Mouse (Mus musculus) bone marrow, adult 2 months (tissue): Measurements from ENCODE around the gene Pigp. TPM values are rescaled to one million over a fixed set of nuclear protein-coding genes. Genes with fewer than 3 reads are reported as not detected.

ENCODE experiments used
- H3K27ac ChIP-seq: fragments of 200-500 bp; 2 replicates; pipeline ENCODE4 v1.5.1; 2012; ENCODE audit warnings: low read depth, mild to moderate bottlenecking, control low read depth, inconsistent platforms, low read length; ENCODE audit not compliant: control insufficient read depth, poor library complexity, insufficient read depth
- H3K4me1 ChIP-seq: fragments of 200-500 bp; 2 replicates; pipeline ENCODE4 v1.6.1; 2011; ENCODE audit warnings: low read length; ENCODE audit not compliant: control insufficient read depth, insufficient read depth
- H3K4me3 ChIP-seq: fragments of 200-500 bp; replicated peaks from 2 replicates; pipeline ENCODE3; 2011; ENCODE audit warnings: mild to moderate bottlenecking, low read depth, low read length, control low read depth; ENCODE audit not compliant: control insufficient read depth
- CTCF ChIP-seq: fragments of 200-500 bp; IDR thresholded peaks from 2 replicates; pipeline ENCODE4 v1.5.1; 2011; ENCODE audit warnings: low read length, control low read depth; ENCODE audit not compliant: control insufficient read depth, insufficient read depth
- POLR2A ChIP-seq: fragments of 200-500 bp; IDR thresholded peaks from 2 replicates; pipeline ENCODE4 v1.6.1; 2011; ENCODE audit warnings: low read depth, mild to moderate bottlenecking, control low read depth, low read length, borderline replicate concordance; ENCODE audit not compliant: control insufficient read depth
- WGBS: fragments of 180-500 bp; shearing (Covaris S2); methylation state at CpG from one replicate; pipeline ENCODE4 v1.1.7; 2018; 5-methylcytosine and 5-hydroxymethylcytosine counted together
- polyA plus RNA-seq: library from polyadenylated mRNA; stranded (reverse); fragments of >200 nt; gene quantifications from 2 replicates; pipeline ENCODE4 v1.2.4, GENCODE M21; 2011; ENCODE audit warnings: low replicate concordance; ENCODE audit not compliant: missing spikeins, insufficient read depth, insufficient read length

Gene Pigp
- 11.1 and 13.0 TPM in 2 replicates for polyA plus RNA-seq

DNA sequence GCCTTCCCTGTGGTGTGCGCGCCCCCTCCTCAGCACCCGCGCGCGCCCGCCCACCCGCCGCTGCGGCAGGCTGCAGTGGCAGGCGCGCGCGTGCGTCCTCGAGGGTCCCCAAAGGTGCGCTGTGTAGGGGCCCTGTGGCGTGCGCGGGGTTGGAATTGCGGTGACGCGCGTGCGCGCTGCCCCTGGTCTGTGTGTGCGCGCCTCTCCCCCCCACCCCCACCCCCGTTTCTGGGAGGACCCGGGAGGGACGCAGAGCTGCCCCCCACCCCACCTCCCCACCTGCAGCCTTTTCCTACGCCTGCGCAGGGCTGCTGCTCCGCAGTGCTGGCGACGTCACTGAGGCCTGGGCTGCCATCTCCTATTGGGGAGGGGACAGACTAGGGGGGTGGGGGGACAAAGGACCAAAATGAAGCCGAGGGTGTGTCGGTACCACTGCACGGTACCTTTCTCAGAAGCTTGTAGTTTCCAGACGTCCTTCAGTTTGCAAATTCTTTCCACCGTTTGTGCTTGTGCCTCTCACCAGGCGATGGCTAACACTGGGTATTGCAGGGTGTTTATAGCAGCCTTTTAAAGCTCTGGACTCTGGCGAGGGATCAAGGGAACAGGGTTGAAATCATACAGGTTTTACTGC lies at the start of gene Pigp:
TSS of gene Pigp (minus strand) at position 542 of the 631 bp plus-strand sequence.
- H3K4me3 ChIP-seq, result peak within 1 kb of the TSS; percentile 99
- H3K27ac ChIP-seq, result peak within 1 kb of the TSS; percentile 85
- H3K4me1 ChIP-seq, result no peaks in the 10 kb centered on the region; the same call in 1 of the 2 replicates
- under 1% methylated on average over 43 of the region's 43 CpGs for WGBS
- TF ChIP-seq POLR2A, result no peak
- TF ChIP-seq CTCF, result no peak

DNA sequence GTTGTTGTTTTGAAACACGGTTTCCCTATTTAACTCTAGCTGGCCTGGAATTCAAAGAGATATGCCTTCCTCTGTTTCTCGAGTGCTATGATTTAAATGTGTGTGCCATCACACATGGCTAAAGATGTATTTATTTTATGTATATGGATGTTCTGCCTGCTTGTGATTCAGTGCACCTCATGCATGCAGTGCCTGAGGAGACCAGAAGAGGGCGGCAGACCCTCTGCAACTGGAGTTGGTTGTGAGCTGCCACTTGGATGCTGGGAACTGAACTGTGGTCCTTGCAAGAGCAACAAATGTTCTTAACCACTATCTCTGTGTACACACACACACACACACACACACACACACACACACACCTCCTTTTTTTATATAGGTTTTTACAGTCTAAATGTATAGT lies 48.9 kb upstream of the Pigp start:
- Histone ChIP-seq H3K27ac (no peak overlapping the region), H3K4me3 (no peak overlapping the region), H3K4me1 (no peaks in the 10 kb centered on the region)
- WGBS, result 86% methylated on average over 3 of the region's 3 CpGs
- TF ChIP-seq POLR2A, result no peak
- TF ChIP-seq CTCF, result peak; percentile 55

DNA sequence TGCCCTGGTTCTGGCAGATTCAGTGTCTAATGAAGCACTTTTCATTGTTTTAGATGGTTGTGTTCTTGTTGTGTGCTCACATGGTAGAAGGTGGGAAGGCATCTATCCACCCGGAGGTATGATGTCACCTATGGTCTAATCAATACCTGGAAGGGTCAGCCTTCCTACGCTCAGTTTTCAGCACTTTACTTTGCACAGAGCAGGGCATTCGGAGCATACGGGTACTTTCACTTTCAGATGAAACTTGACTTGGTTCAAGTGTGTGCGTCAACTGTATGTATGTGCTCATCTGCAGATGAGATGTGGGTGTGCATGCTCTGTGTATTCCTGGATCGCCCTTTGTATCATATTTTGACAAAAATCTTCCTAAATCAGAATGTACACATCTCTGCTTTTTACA lies 42.5 kb upstream of the Pigp start:
- TF ChIP-seq CTCF, result no peak
- TF ChIP-seq POLR2A, result no peak
- Histone ChIP-seq H3K4me1 (no peaks in the 10 kb centered on the region), H3K4me3 (no peak overlapping the region), H3K27ac (no peak overlapping the region)
- WGBS, result 84% methylated on average over 6 of the region's 6 CpGs

DNA sequence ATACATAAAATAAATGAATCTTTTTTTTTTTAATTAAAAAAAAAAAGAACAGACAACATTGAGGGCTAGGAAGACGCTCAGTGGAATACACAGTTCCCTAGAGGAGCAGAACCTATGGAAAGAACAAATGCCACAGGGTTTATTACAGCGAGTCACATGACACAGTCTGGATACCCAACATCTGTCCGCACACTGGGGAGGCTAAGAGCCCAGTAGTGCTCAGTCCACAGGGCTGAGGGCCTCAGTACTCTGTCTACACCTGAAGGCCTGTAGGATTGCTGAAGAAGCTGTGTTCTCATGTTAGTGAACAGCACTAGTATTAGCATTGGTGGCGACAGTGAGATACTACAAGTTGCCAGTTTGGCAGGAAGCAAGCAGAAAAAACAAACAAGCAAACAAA lies 41.1 kb upstream of the Pigp start:
- 91% methylated on average over 4 of the region's 4 CpGs for WGBS

DNA sequence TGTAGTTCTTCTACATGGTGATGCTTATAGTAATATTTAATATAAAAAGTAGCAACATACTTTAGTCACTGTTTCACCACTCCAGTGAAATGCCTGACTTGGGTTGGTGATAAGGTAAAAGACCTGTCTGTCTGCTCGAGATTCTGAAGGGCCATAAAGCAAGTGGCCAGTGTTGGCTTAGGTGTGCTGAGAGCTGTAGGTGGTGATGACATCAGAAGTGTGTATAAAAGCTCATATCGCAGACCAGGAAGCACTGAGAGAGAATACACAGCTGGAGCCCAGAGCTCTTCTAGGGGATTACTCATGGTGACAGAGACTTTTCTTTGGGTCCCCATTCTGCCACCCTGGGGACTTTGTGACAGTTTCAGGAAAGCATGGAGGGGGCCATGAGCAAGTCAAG lies 40.6 kb upstream of the Pigp start:
- WGBS, result 70% methylated on average over 2 of the region's 2 CpGs
- Histone ChIP-seq H3K27ac (no peak overlapping the region), H3K4me3 (no peak overlapping the region), H3K4me1 (no peaks in the 10 kb centered on the region)
- no peak for TF ChIP-seq CTCF
- no peak for TF ChIP-seq POLR2A

More for the DNA sequence above, 41.1 kb upstream of the Pigp start:
- Histone ChIP-seq H3K27ac (no peak overlapping the region), H3K4me1 (no peaks in the 10 kb centered on the region), H3K4me3 (no peak overlapping the region)
- TF ChIP-seq POLR2A, result no peak
- TF ChIP-seq CTCF, result no peak

DNA sequence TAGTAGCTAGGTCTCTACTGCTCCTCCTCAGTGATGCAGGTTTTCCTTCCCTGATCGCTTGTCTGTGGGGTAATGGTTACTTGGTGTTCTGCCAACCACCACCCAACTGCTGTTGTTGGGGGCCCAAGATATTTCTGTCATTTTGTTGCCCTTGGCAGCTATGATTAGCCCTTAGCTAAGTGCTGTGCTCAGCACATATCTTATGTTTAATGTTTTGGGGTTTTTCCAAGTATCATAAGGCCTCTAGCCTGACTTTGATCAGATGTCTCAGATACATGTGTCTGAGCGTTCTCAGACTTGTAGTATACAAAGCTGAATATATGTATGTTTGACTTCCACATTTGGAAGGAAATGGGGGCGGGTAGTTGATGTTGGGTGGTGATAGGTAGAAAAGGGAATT lies 39.6 kb upstream of the Pigp start:
- no peak overlapping the region for H3K27ac ChIP-seq
- TF ChIP-seq CTCF (no peak), POLR2A (no peak)
- no peaks in the 10 kb centered on the region for H3K4me1 ChIP-seq
- 37% methylated on average over 3 of the region's 3 CpGs for WGBS
- no peak overlapping the region for H3K4me3 ChIP-seq

DNA sequence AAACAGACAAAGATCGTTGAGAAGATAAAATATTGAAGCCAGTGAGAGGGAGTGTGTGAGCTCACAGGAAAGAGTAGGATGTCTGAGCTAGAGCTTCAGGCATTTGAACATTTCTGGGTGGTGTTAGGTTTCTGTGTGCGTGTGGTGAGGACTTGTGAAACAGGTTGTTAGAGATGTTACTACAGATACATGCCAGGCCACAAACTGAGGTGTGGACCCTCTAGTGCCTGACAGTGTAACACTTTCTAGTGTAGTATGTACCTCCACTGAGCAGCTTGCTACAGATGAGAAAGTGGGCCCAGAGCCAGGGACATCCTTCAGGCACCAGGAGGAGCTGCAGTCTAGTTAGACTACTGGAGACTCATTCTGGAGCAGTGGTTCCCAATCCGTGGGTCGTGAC lies 30.5 kb upstream of the Pigp start:
- Histone ChIP-seq H3K4me3 (no peak overlapping the region), H3K4me1 (no peaks in the 10 kb centered on the region), H3K27ac (no peak overlapping the region)
- TF ChIP-seq CTCF (no peak), POLR2A (no peak)
- 71% methylated on average over 4 of the region's 4 CpGs for WGBS

DNA sequence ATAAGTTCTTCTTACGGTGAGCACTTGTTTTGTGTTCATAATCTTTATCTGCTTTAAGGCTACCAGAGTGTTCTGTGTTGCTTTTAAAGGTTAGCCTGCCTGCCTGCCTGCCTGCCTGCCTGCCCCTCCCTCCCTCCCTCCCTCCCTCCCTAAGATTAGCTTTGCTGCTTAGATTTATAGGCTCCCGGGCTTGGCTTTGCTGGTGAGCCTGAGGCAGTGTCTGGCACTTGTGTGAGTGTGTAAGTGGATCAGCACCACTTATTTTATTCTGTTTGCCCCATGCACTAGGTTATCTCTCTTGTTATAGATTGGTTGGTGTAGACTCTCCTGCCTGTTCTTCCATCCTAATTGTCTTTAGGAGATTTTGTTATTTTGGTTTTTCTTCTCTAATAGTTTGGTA lies 30.0 kb upstream of the Pigp start:
- WGBS, result 65% methylated on average over 2 of the region's 2 CpGs
- Histone ChIP-seq H3K27ac (no peak overlapping the region), H3K4me3 (no peak overlapping the region), H3K4me1 (no peaks in the 10 kb centered on the region; the same call in 1 of the 2 replicates)
- TF ChIP-seq POLR2A, result no peak
- no peak for TF ChIP-seq CTCF
